ENCODE assay signal across 8 mouse cellular contexts in the genomic region with DNA sequence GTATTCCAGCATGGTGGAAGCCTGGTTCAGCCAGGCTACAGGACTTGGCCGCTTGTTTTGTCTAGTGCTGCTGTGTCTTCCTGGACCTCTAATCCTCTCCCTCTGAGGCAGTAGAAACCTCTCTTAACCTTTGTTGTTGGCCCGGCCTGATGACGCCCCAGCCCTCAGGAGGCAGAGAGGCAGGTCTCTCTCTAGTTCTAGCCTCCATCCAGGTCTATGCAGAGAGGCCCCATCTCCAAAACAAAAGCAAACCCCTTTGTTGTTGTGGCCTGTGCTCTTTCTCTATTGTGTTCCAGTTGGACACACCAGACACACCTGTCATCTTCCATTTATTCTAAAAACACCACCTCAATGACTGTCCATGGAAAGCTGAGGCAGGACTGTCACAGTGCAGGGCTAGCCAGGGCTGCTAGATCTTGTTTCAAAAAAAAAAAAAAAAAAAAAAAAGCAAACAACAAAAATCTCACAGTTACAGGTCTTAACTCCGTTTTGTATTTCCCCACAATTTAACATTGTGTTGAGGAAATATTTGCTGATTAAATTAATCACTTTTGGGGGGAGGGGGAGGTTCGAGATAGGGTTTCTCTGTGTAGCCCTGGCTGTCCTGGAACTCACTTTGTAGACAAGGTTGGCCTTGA. TPM values are rescaled to one million over a fixed set of nuclear protein-coding genes. Genes with fewer than 3 reads are reported as not detected.
DNase-seq lines count a peak whose midpoint lies in the region; ATAC-seq and TF ChIP-seq lines count a peak whose summit lies in the region.

No protein-coding gene starts in this region.

- H3K4me1 ChIP-seq in megakaryocyte, embryonic 14.5 days: peaks cover 46% of the 10 kb centered on the region
- H3K4me1 ChIP-seq in embryonic facial prominence, embryonic 11.5 days (ENCODE audit: control insufficient read depth, insufficient read depth, low read length): no peaks in the 10 kb centered on the region
- H3K4me1 ChIP-seq in limb, embryonic 12.5 days (replicated peaks): peaks cover 28% of the 10 kb centered on the region
- H3K4me1 ChIP-seq in small intestine, adult 2 months (ENCODE audit: control insufficient read depth, insufficient read depth, insufficient read length, low read length): peaks cover 5% of the 10 kb centered on the region

- H3K27ac ChIP-seq in embryonic facial prominence, embryonic 11.5 days (replicated peaks; ENCODE audit: low read depth, low read length): no peak overlapping the region
- H3K27ac ChIP-seq in limb, embryonic 12.5 days: no peak overlapping the region
- no peak overlapping the region for H3K27ac ChIP-seq in small intestine, adult 2 months (ENCODE audit: insufficient read depth, low read depth, low read length)

- ATAC-seq in megakaryocyte, adult 5-6 weeks (ENCODE audit: poor library complexity, severe bottlenecking): no peak
- ATAC-seq in embryonic facial prominence, embryonic 11.5 days (replicated peaks; ENCODE audit: insufficient number of reproducible peaks, low FRiP score, low TSS enrichment, low read depth): no peak
- no peak for ATAC-seq in limb, embryonic 12.5 days (ENCODE audit: insufficient number of reproducible peaks, insufficient read depth, low FRiP score, low TSS enrichment, low read depth)
- no peak for ATAC-seq in megakaryocyte-erythroid progenitor cell, adult 5-6 weeks (replicated peaks; ENCODE audit: low FRiP score, low TSS enrichment, poor library complexity, severe bottlenecking)

- TF ChIP-seq POLR2A in small intestine, adult 2 months (IDR thresholded peaks at IDR 0.05; ENCODE audit: low read depth, low read length): no peak

- peak overlapping the region; percentile 81 for H3K9ac ChIP-seq in embryonic facial prominence, embryonic 11.5 days (replicated peaks; ENCODE audit: low read length)
- peak overlapping the region; percentile 87 for H3K9ac ChIP-seq in limb, embryonic 12.5 days (replicated peaks)

- peak overlapping the region; percentile 98 for H3K4me3 ChIP-seq in megakaryocyte, embryonic 14.5 days (replicated peaks)
- H3K4me3 ChIP-seq in embryonic facial prominence, embryonic 11.5 days (ENCODE audit: low read depth, low read length): peak overlapping the region; percentile 87
- H3K4me3 ChIP-seq in limb, embryonic 12.5 days (replicated peaks): peak overlapping the region; percentile 92
- peak overlapping the region; percentile 87 for H3K4me3 ChIP-seq in small intestine, adult 2 months (ENCODE audit: low read depth, low read length)

- H3K27me3 ChIP-seq in megakaryocyte, embryonic 14.5 days (replicated peaks): peaks cover 2% of the 10 kb centered on the region
- no peaks in the 10 kb centered on the region for H3K27me3 ChIP-seq in embryonic facial prominence, embryonic 11.5 days (ENCODE audit: control insufficient read depth, insufficient read depth, low read length)
- H3K27me3 ChIP-seq in limb, embryonic 12.5 days: peaks cover 3% of the 10 kb centered on the region; the same call in 1 of the 2 replicates
- H3K27me3 ChIP-seq in small intestine, adult 2 months (ENCODE audit: control insufficient read depth, insufficient read depth, low read length): no peaks in the 10 kb centered on the region

- H3K4me2 ChIP-seq in embryonic facial prominence, embryonic 11.5 days (ENCODE audit: low read depth, low read length): peak overlapping the region; percentile 89
- H3K4me2 ChIP-seq in limb, embryonic 12.5 days: peak overlapping the region; percentile 78

- H3K36me3 ChIP-seq in megakaryocyte, embryonic 14.5 days (replicated peaks; ENCODE audit: low read length): peaks cover 8% of the 10 kb centered on the region
- H3K36me3 ChIP-seq in embryonic facial prominence, embryonic 11.5 days (replicated peaks; ENCODE audit: control insufficient read depth, insufficient read depth, low read depth, low read length): no peaks in the 10 kb centered on the region; the same call in 1 of the 2 replicates
- H3K36me3 ChIP-seq in limb, embryonic 12.5 days: peaks cover 19% of the 10 kb centered on the region
- peaks cover 2% of the 10 kb centered on the region; the same call in 1 of the 2 replicates for H3K36me3 ChIP-seq in small intestine, adult 2 months (ENCODE audit: control insufficient read depth, insufficient read depth, low read length)

- 16% methylated on average over 5 of the region's 5 CpGs for WGBS in embryonic facial prominence, embryonic 11.5 days
- 15% methylated on average over 5 of the region's 5 CpGs for WGBS in limb, embryonic 12.5 days
- WGBS in small intestine, adult 2 months: 2% methylated on average over 5 of the region's 5 CpGs

- intact Hi-C loops in gastrocnemius, postnatal 14 days (cut with DNase I; ENCODE audit: low total_unique reads): no loop called here

- H3K9me3 ChIP-seq in megakaryocyte, embryonic 14.5 days: no peaks in the 10 kb centered on the region
- no peaks in the 10 kb centered on the region for H3K9me3 ChIP-seq in embryonic facial prominence, embryonic 11.5 days (replicated peaks; ENCODE audit: control insufficient read depth, low read length)
- H3K9me3 ChIP-seq in limb, embryonic 12.5 days: no peaks in the 10 kb centered on the region

- no peak for DNase-seq in embryonic facial prominence, embryonic 11.5 days (ENCODE audit: low spot score)
- DNase-seq in ovary, postnatal 36 days (ENCODE audit: low spot score): no peak
- DNase-seq in gastrocnemius, postnatal 14 days: no peak

- TF ChIP-seq CTCF in small intestine, adult 2 months (IDR thresholded peaks at IDR 0.05; ENCODE audit: extremely low read depth, insufficient read length, insufficient replicate concordance, low read depth, low read length): no peak

RNA-seq across cellular contexts. Expression of a gene that starts 1.4 kb away (rescaled TPM):
- 1.9 and 4.4 TPM in 2 replicates for polyA plus RNA-seq in megakaryocyte, embryonic 14.5 days (2012; ENCODE audit: insufficient read depth, low replicate concordance)
- 22.4 and 22.8 TPM in 2 replicates for total RNA-seq in megakaryocyte, adult 5-6 weeks (2015)
- 12.4 and 21.5 TPM in 2 replicates for total RNA-seq in megakaryocyte, adult 5-6 weeks (2017)
- 15.3 and 16.3 TPM in 2 replicates for polyA plus RNA-seq in embryonic facial prominence, embryonic 11.5 days (2014; fragmentation: Nextera tagmentation; extraction: Ambion mirVana)
- polyA plus RNA-seq in limb, embryonic 12.5 days (2016; fragmentation: Nextera tagmentation; extraction: Ambion mirVana): 14.2 and 16.6 TPM in 2 replicates
- polyA plus RNA-seq in small intestine, adult 2 months (2012; rRNA removed): 0.85 and 1.1 TPM in 2 replicates
- total RNA-seq in gastrocnemius, postnatal 14 days (2021): under 1 TPM; 0.55 to 0.62 TPM
- 29.0 and 29.8 TPM in 2 replicates for total RNA-seq in megakaryocyte-erythroid progenitor cell, adult 5-6 weeks (2014; fragmentation: Nextera tagmentation)
- total RNA-seq in megakaryocyte-erythroid progenitor cell, adult 5-6 weeks (2017): 12.2 and 16.8 TPM in 2 replicates

RNA-seq across cellular contexts. Expression of a gene that starts 43.9 kb away (rescaled TPM):
- polyA plus RNA-seq in megakaryocyte, embryonic 14.5 days (2012; ENCODE audit: insufficient read depth, low replicate concordance): not detected in 2 replicates
- 0.18 and 1.0 TPM in 2 replicates for total RNA-seq in megakaryocyte, adult 5-6 weeks (2015)
- total RNA-seq in megakaryocyte, adult 5-6 weeks (2017): 0.77 TPM in 1 of 2 replicates, not detected in the other
- 0.53 and 0.67 TPM in 2 replicates for polyA plus RNA-seq in embryonic facial prominence, embryonic 11.5 days (2014; fragmentation: Nextera tagmentation; extraction: Ambion mirVana)
- 0.15 TPM in 1 of 2 replicates, not detected in the other for polyA plus RNA-seq in limb, embryonic 12.5 days (2016; fragmentation: Nextera tagmentation; extraction: Ambion mirVana)
- not detected in 2 replicates for polyA plus RNA-seq in small intestine, adult 2 months (2012; rRNA removed)
- total RNA-seq in gastrocnemius, postnatal 14 days (2021): not detected
- total RNA-seq in megakaryocyte-erythroid progenitor cell, adult 5-6 weeks (2014; fragmentation: Nextera tagmentation): not detected in 2 replicates
- total RNA-seq in megakaryocyte-erythroid progenitor cell, adult 5-6 weeks (2017): not detected in 2 replicates

RNA-seq across cellular contexts. Expression of a gene that starts 54.1 kb away (rescaled TPM):
- polyA plus RNA-seq in megakaryocyte, embryonic 14.5 days (2012; ENCODE audit: insufficient read depth, low replicate concordance): 1.4 TPM in 1 of 2 replicates, not detected in the other
- total RNA-seq in megakaryocyte, adult 5-6 weeks (2015): 0.11 and 0.13 TPM in 2 replicates
- 0.51 TPM in 1 of 2 replicates, not detected in the other for total RNA-seq in megakaryocyte, adult 5-6 weeks (2017)
- polyA plus RNA-seq in embryonic facial prominence, embryonic 11.5 days (2014; fragmentation: Nextera tagmentation; extraction: Ambion mirVana): 4.5 TPM in 2 replicates
- polyA plus RNA-seq in limb, embryonic 12.5 days (2016; fragmentation: Nextera tagmentation; extraction: Ambion mirVana): 10.9 and 11.1 TPM in 2 replicates
- polyA plus RNA-seq in small intestine, adult 2 months (2012; rRNA removed): 0.39 and 0.86 TPM in 2 replicates
- 1 to 10 TPM; 1.2 to 1.5 TPM for total RNA-seq in gastrocnemius, postnatal 14 days (2021)
- total RNA-seq in megakaryocyte-erythroid progenitor cell, adult 5-6 weeks (2014; fragmentation: Nextera tagmentation): 0.28 and 0.79 TPM in 2 replicates
- total RNA-seq in megakaryocyte-erythroid progenitor cell, adult 5-6 weeks (2017): 1.8 and 2.5 TPM in 2 replicates
